Mouse (Mus musculus) olfactory bulb, adult 2 months (tissue): Measurements from ENCODE around the gene Fbxw10.

Experiments used
- CTCF ChIP-seq: fragments of 200-500 bp; IDR thresholded peaks from 2 replicates; pipeline ENCODE4 v1.5.1; 2012; ENCODE audit warnings: low read depth, mild to moderate bottlenecking, low read length, moderate library complexity; ENCODE audit not compliant: insufficient read depth
- POLR2A ChIP-seq: fragments of 200-500 bp; IDR thresholded peaks from 2 replicates; pipeline ENCODE4 v1.6.1; 2012; ENCODE audit warnings: mild to moderate bottlenecking, low read depth, low read length, moderate library complexity; ENCODE audit not compliant: insufficient read depth

- TF ChIP-seq POLR2A (no peak), CTCF (no peak)
These were observed 44.9 kb downstream of the Fbxw10 start for GRCm38 (mm10) chr11:62891763-62892162.
